Mouse (Mus musculus): Measurements from ENCODE around the gene Galnt5. TPM values are rescaled to one million over a fixed set of nuclear protein-coding genes. Genes with fewer than 3 reads are reported as not detected.
A peak's percentile ranks its signal among the peaks of the same experiment; 100 is the strongest.

Galnt5 gene
- total RNA-seq (2021) = not detected

- DNase-seq = no peak
- intact Hi-C loops (cut with DNase I) = no loop called here
Measured at GRCm38 (mm10) chr2:57997752-57998430, at the start of gene Galnt5. Galnt5 (plus strand) TSS chr2:57997884.

- intact Hi-C loops (cut with DNase I) = no loop called here
- DNase-seq = peak; percentile 10
Measured at GRCm38 (mm10) chr2:57951620-57952019, 46.1 kb upstream of the Galnt5 start.

DNA sequence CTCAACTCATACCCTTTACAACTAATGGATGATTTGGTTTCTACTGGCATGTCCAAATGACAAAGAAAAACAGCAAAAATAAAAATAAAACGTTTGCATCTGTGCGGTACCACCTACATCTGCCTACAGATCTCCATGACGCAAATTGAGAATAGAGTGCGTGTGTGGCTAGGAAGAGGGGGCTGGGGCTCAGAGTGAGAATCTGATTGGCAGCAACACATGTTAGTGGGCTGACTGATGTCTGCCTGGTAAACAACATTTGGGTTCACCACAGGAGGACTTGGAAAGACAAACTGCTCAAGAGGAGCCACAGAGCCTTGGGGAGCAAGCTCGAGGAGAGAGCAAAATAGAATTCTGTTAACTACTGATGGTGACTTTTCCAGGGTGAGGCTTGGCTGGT is 36.9 kb upstream of the Galnt5 start:
- intact Hi-C loops (cut with DNase I) = no loop called here
- no peak for DNase-seq

DNA sequence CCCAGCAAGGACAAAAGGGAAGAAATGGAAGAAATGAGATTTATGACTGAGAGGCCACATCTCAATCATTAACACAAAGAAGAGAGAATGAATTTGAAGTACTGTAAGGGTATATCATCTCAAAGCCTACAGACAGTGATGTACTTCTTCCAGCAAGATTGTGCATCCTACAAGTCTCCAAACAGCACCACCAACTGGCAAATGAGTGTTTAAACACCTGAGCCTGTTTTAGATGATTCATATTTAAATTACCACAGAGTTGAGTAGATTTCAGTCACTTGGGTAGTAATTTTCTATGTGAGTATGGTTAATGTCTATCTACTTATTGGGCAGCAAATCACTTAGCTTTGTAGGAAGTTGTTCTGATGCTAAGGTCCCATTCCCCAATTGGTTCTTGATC is 15.4 kb upstream of the Galnt5 start:
- intact Hi-C loops (cut with DNase I) = no loop called here
- no peak for DNase-seq

GRCm38 (mm10) chr2:57991084-57991483 is 6.6 kb upstream of the Galnt5 start:
- intact Hi-C loops (cut with DNase I) = no loop called here
- DNase-seq = no peak

- DNase-seq = no peak
- intact Hi-C loops (cut with DNase I) = no loop called here
Measured at GRCm38 (mm10) chr2:58001497-58001896, 3.8 kb downstream of the Galnt5 start.

GRCm38 (mm10) chr2:58007081-58007480 is 9.4 kb downstream of the Galnt5 start:
- intact Hi-C loops (cut with DNase I) = no loop called here
- DNase-seq = no peak

DNA sequence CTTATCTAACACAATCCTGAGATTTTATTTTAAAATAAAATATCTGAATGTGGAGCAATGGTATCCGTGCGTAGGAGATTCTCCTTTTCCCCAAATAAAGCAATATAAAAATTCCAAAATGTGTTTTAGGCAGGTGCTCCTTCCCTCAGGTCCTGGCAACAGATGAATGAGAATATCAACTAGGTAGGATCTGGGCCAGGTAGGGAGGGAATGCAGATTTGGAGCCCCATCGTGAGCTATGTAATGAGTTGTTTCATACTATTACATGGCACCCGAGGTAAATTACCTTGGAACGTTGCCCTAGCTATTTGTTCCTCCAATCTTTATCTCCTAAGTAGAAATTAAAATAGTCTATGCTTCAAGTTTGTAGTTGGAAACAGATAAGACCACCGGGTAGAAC is 25.9 kb downstream of the Galnt5 start:
- DNase-seq = no peak

DNA sequence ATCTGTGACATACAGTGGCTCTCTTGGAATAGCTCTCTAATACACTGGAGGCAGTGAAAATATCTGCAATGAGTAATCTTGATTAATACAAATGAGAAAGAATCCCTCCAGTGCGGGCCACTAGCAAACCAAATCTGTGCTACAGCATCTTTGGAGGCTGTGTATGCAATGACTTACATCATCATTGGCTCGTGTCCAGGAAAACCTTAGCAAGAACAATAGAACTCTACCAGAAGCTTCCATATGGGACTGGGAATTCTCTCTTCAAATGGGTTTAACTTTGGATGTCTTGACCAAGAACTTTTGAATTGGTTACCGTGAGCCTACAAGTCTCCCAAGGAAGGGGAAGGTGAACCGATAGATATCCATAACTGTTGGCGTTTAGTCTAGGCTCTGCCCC is 29.1 kb downstream of the Galnt5 start:
- no peak for DNase-seq
- intact Hi-C loops (cut with DNase I) = loop anchor here (10.0 kb wide), 1 partner anchor 428 kb away; no protein-coding TSS in a partner anchor

More for the DNA sequence above, 25.9 kb downstream of the Galnt5 start:
- intact Hi-C loops (cut with DNase I) = loop anchor here (10.0 kb wide), 1 partner anchor 431 kb away; no protein-coding TSS in a partner anchor

DNA sequence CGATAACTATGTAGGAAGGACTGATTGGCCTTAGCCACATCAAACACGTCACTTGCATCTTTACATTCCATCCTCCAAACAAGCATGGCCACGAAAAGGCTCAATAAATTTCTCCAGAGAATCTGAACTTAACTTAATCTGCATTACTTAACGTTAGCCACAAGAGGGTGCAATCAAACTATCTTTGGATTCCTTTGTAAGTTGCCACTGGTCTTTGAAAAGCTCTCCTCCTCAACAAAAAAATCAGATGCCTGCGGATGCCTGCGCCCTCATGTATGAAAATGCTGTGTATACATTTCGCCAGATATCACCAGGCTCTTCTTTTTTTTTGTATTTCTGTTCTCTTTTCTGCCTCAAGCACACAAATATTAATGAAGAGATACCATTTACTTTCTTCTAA is 31.7 kb downstream of the Galnt5 start:
- DNase-seq = no peak
- intact Hi-C loops (cut with DNase I) = loop anchor here (10.0 kb wide), 1 partner anchor 425 kb away; no protein-coding TSS in a partner anchor

DNA sequence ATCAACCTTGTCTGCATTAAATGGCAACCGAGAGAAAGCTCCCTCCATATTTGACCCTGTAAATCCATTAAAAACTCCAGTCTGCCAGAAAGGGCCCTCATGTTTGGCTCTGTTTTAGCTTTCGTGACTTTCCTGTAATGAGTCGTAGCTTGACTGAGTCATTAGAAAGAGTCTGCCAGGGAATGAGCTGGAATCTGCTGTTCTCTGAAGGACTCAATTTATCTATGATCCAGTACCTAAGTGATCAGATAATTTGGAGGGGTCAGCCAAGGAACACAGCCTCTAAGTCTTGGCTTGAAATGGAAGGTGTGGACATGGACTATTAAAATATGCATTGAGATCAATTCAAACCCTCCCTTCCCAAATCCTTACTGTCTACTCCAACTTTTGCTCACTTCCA is 33.7 kb downstream of the Galnt5 start:
- intact Hi-C loops (cut with DNase I) = loop anchor here (2.0 to 5.0 kb wide), 2 partner anchors 536 to 637 kb away; partner anchors contain the start of genes Acvr1 and Upp2
- no peak for DNase-seq

GRCm38 (mm10) chr2:58035635-58036034 is 38.0 kb downstream of the Galnt5 start:
- no peak for DNase-seq
- intact Hi-C loops (cut with DNase I) = no loop called here

DNA sequence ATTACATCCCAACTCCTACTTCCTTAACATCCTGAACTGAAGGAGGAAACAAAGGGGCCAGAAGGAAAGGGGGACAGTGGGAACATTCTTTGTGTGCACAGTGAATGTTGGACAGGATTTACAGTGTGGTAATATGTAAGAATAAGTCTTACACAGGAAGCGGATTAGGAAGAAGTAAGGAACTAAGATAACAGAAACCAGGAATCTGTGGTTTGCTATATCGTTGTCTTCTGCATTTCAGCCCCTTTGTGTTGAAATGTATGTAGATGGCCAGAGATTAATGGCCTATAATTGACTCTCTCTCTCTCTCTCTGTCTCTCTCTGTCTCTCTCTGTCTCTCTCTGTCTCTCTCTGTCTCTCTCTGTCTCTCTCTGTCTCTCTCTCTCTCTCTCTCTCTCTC is 39.2 kb downstream of the Galnt5 start:
- intact Hi-C loops (cut with DNase I) = no loop called here
- no peak for DNase-seq

DNA sequence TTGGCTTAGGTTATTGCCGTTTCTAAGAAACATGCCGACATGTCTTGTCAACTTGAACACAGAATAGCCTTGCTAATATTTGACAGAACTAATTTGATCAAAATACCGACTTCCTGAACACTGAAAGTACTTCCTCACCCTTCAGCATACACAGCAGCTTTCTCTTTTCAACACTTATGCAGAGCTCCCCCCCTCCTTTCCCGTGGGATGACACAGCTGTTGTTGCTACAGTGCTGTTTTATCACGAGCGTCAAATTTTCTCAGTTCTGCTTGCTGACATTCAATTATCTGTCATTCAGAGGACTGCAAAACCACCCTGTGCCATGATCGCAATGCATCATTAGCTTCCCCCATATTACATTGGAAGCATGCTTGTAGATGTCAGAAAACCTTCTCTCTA is 44.2 kb downstream of the Galnt5 start:
- intact Hi-C loops (cut with DNase I) = no loop called here
- no peak for DNase-seq

GRCm38 (mm10) chr2:58052821-58053581 is 55.3 kb downstream of the Galnt5 start, which contains the start of gene Ermn:
Ermn (minus strand) TSS chr2:58052864.
- DNase-seq = no peak
- intact Hi-C loops (cut with DNase I) = no loop called here

- intact Hi-C loops (cut with DNase I) = no loop called here
- DNase-seq = peak; percentile 50
Measured at GRCm38 (mm10) chr2:58055383-58055782, 57.7 kb downstream of the Galnt5 start.

GRCm38 (mm10) chr2:58079849-58080248 is 82.2 kb downstream of the Galnt5 start:
- intact Hi-C loops (cut with DNase I) = no loop called here
- no peak for DNase-seq

GRCm38 (mm10) chr2:58086420-58086819 is 88.7 kb downstream of the Galnt5 start:
- intact Hi-C loops (cut with DNase I) = no loop called here

DNA sequence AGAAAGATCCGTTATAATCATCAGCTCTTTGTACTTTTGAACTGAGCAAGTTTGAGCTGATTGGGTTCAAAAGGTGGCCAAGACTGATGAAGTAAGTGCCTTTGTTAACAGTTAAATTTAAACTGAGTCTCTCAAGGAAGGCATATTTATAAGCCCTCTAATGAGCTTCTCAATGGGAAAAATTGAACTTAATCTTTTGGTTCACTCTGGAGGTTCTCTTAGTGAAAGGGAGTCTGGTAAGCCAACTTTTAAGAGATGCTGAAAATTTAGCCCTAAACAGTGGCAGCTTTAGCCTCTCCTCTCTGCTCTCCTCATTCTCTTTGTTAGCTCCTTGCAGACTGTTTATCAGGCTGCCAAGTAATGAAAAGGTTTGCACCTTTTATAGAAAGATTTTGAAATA is 97.1 kb downstream of the Galnt5 start:
- intact Hi-C loops (cut with DNase I) = no loop called here
- no peak for DNase-seq

More at GRCm38 (mm10) chr2:58086420-58086819, 88.7 kb downstream of the Galnt5 start:
- no peak for DNase-seq
